In genomic region chr5:147646351-147646929, GRCm38 (mm10) we compare ENCODE assay signal across 11 mouse cellular contexts.
DNase-seq lines count a peak whose midpoint lies in the region; ATAC-seq and TF ChIP-seq lines count a peak whose summit lies in the region.
"Had no signal": no experiment of that assay in that cellular context is flagged by ENCODE, and none has a peak within 500 bp of the region (broad histone marks: within the 10 kb centered on the region; RNA-seq: fewer than 3 reads in every experiment).

No protein-coding gene starts in this region.

- ATAC-seq in kidney, embryonic 15.5 days (replicated peaks; ENCODE audit: low FRiP score): no peak
- no peak for ATAC-seq in embryonic facial prominence, embryonic 11.5 days (replicated peaks; ENCODE audit: insufficient number of reproducible peaks, low FRiP score, low TSS enrichment, low read depth)
- no peak for ATAC-seq in heart, embryonic 13.5 days (ENCODE audit: extremely low read depth, insufficient number of reproducible peaks, low FRiP score, low TSS enrichment)
- ATAC-seq in lung, postnatal 0 days: no peak
- ATAC-seq in megakaryocyte progenitor cell, adult 5-6 weeks (replicated peaks; ENCODE audit: poor library complexity): no peak
- ATAC-seq in midbrain, embryonic 15.5 days (replicated peaks): no peak

- H3K9ac ChIP-seq in kidney, embryonic 15.5 days: no peak overlapping the region
- H3K9ac ChIP-seq in embryonic facial prominence, embryonic 11.5 days (replicated peaks; ENCODE audit: low read length): no peak overlapping the region
- no peak overlapping the region for H3K9ac ChIP-seq in heart, embryonic 13.5 days
- H3K9ac ChIP-seq in lung, postnatal 0 days (replicated peaks; ENCODE audit: low read depth): no peak overlapping the region
- no peak overlapping the region for H3K9ac ChIP-seq in midbrain, embryonic 15.5 days

- H3K36me3 ChIP-seq in kidney, embryonic 15.5 days: no peaks in the 10 kb centered on the region
- no peaks in the 10 kb centered on the region for H3K36me3 ChIP-seq in embryonic facial prominence, embryonic 11.5 days (replicated peaks; ENCODE audit: control insufficient read depth, insufficient read depth, low read depth, low read length)
- H3K36me3 ChIP-seq in heart, embryonic 13.5 days: peaks cover 4% of the 10 kb centered on the region; the same call in 1 of the 2 replicates
- no peaks in the 10 kb centered on the region for H3K36me3 ChIP-seq in lung, postnatal 0 days (ENCODE audit: insufficient read depth, low read length)
- H3K36me3 ChIP-seq in thymus, adult 2 months (ENCODE audit: control insufficient read depth, insufficient read depth, low read length): no peaks in the 10 kb centered on the region
- no peaks in the 10 kb centered on the region for H3K36me3 ChIP-seq in midbrain, embryonic 15.5 days (replicated peaks)

- H3K4me2 ChIP-seq in kidney, embryonic 15.5 days: no peak overlapping the region
- H3K4me2 ChIP-seq in embryonic facial prominence, embryonic 11.5 days (ENCODE audit: low read depth, low read length): no peak overlapping the region
- H3K4me2 ChIP-seq in heart, embryonic 13.5 days: no peak overlapping the region
- no peak overlapping the region for H3K4me2 ChIP-seq in lung, postnatal 0 days (replicated peaks; ENCODE audit: low read depth, low read length)
- no peak overlapping the region for H3K4me2 ChIP-seq in midbrain, embryonic 15.5 days
- H3K4me2 ChIP-seq: liver, embryonic 11.5 days had no signal

- DNase-seq in kidney, adult 9 months: no peak
- no peak for DNase-seq in embryonic facial prominence, embryonic 11.5 days (ENCODE audit: low spot score)
- DNase-seq in lung, postnatal 0 days (ENCODE audit: low spot score): no peak
- no peak for DNase-seq in thymus, adult 2 months
- DNase-seq: thymus, postnatal 25 days had no signal

- H3K4me1 ChIP-seq in kidney, embryonic 15.5 days: peaks cover 23% of the 10 kb centered on the region
- no peaks in the 10 kb centered on the region; the same call in 1 of the 2 replicates for H3K4me1 ChIP-seq in embryonic facial prominence, embryonic 11.5 days (ENCODE audit: control insufficient read depth, insufficient read depth, low read length)
- peaks cover 34% of the 10 kb centered on the region for H3K4me1 ChIP-seq in heart, embryonic 13.5 days
- H3K4me1 ChIP-seq in lung, postnatal 0 days (ENCODE audit: insufficient read depth, low read depth, low read length): peaks cover 4% of the 10 kb centered on the region; the same call in 1 of the 2 replicates
- H3K4me1 ChIP-seq in thymus, adult 2 months (replicated peaks; ENCODE audit: control insufficient read depth, insufficient read depth, low read length): no peaks in the 10 kb centered on the region
- no peaks in the 10 kb centered on the region for H3K4me1 ChIP-seq in midbrain, embryonic 15.5 days

- TF ChIP-seq EP300 in lung, postnatal 0 days (IDR thresholded peaks at IDR 0.05): no peak

- no peak for TF ChIP-seq POLR2A in thymus, adult 2 months (IDR thresholded peaks at IDR 0.05; ENCODE audit: control insufficient read depth, extremely low read depth, insufficient read depth, low read length, poor library complexity)

- H3K4me3 ChIP-seq in kidney, embryonic 15.5 days (replicated peaks): no peak overlapping the region
- no peak overlapping the region for H3K4me3 ChIP-seq in embryonic facial prominence, embryonic 11.5 days (ENCODE audit: low read depth, low read length)
- H3K4me3 ChIP-seq in heart, embryonic 13.5 days: no peak overlapping the region
- no peak overlapping the region for H3K4me3 ChIP-seq in lung, postnatal 0 days (ENCODE audit: low read depth, low read length)
- H3K4me3 ChIP-seq in thymus, adult 2 months (ENCODE audit: control insufficient read depth, insufficient read depth, low read length): no peak overlapping the region
- H3K4me3 ChIP-seq in midbrain, embryonic 15.5 days: no peak overlapping the region

- H3K27ac ChIP-seq in kidney, embryonic 15.5 days: peak overlapping the region; percentile 75
- peak overlapping the region; percentile 41; the same call in 1 of the 2 replicates for H3K27ac ChIP-seq in embryonic facial prominence, embryonic 11.5 days (replicated peaks; ENCODE audit: low read depth, low read length)
- peak overlapping the region; percentile 83 for H3K27ac ChIP-seq in heart, embryonic 13.5 days (replicated peaks)
- peak overlapping the region; percentile 59 for H3K27ac ChIP-seq in lung, postnatal 0 days (ENCODE audit: low read length)
- no peak overlapping the region for H3K27ac ChIP-seq in thymus, adult 2 months (ENCODE audit: control insufficient read depth, insufficient read depth, low read length)
- H3K27ac ChIP-seq in midbrain, embryonic 15.5 days: no peak overlapping the region

- H3K27me3 ChIP-seq in kidney, embryonic 15.5 days: no peaks in the 10 kb centered on the region
- H3K27me3 ChIP-seq in embryonic facial prominence, embryonic 11.5 days (ENCODE audit: control insufficient read depth, insufficient read depth, low read length): no peaks in the 10 kb centered on the region
- H3K27me3 ChIP-seq in heart, embryonic 13.5 days (replicated peaks): no peaks in the 10 kb centered on the region
- no peaks in the 10 kb centered on the region for H3K27me3 ChIP-seq in lung, postnatal 0 days (replicated peaks; ENCODE audit: insufficient read depth, low read length)
- no peaks in the 10 kb centered on the region for H3K27me3 ChIP-seq in thymus, adult 2 months (ENCODE audit: control insufficient read depth, insufficient read depth, low read length)
- H3K27me3 ChIP-seq in midbrain, embryonic 15.5 days (replicated peaks): no peaks in the 10 kb centered on the region
- H3K27me3 ChIP-seq: CH12.LX had no signal

- H3K9me3 ChIP-seq in kidney, embryonic 15.5 days (replicated peaks): no peaks in the 10 kb centered on the region
- no peaks in the 10 kb centered on the region for H3K9me3 ChIP-seq in embryonic facial prominence, embryonic 11.5 days (replicated peaks; ENCODE audit: control insufficient read depth, low read length)
- H3K9me3 ChIP-seq in heart, embryonic 13.5 days: no peaks in the 10 kb centered on the region
- no peaks in the 10 kb centered on the region for H3K9me3 ChIP-seq in lung, postnatal 0 days (ENCODE audit: low read length)
- no peaks in the 10 kb centered on the region for H3K9me3 ChIP-seq in midbrain, embryonic 15.5 days

- no peak for TF ChIP-seq CTCF in lung, postnatal 0 days (IDR thresholded peaks at IDR 0.05)
- no peak for TF ChIP-seq CTCF in thymus, adult 2 months (IDR thresholded peaks at IDR 0.05; ENCODE audit: borderline replicate concordance, control insufficient read depth, extremely low read depth, insufficient read depth, low read length, poor library complexity)

- 70% methylated on average over 14 of the region's 14 CpGs for WGBS in kidney, embryonic 15.5 days
- WGBS in embryonic facial prominence, embryonic 11.5 days: 69% methylated on average over 14 of the region's 14 CpGs
- 58% methylated on average over 14 of the region's 14 CpGs for WGBS in heart, embryonic 13.5 days
- 51% methylated on average over 14 of the region's 14 CpGs for WGBS in lung, postnatal 0 days
- WGBS in thymus, adult 2 months: 53% methylated on average over 14 of the region's 14 CpGs
- WGBS in midbrain, embryonic 15.5 days: 80% methylated on average over 14 of the region's 14 CpGs

Comparison
In these comparisons a context has a peak if more than half of its experiments do, and no peak if none do; other contexts are left out.
1. H3K27ac ChIP-seq: peak in kidney, embryonic 15.5 days (single experiment), embryonic facial prominence, embryonic 11.5 days (single experiment), heart, embryonic 13.5 days (single experiment) and lung, postnatal 0 days (single experiment); none in thymus, adult 2 months (single experiment) and midbrain, embryonic 15.5 days (single experiment).